Comparison of ENCODE assay signal across 8 mouse cellular contexts in genomic region chr5:140647821-140648518, GRCm38 (mm10). TPM values are rescaled to one million over a fixed set of nuclear protein-coding genes. Genes with fewer than 3 reads are reported as not detected.
DNase-seq lines count a peak whose midpoint lies in the region; ATAC-seq and TF ChIP-seq lines count a peak whose summit lies in the region.

No protein-coding gene starts in this region.

- peak; percentile 36 for DNase-seq in urinary bladder, postnatal 25 days (ENCODE audit: low spot score)
- DNase-seq in urinary bladder, postnatal 10 days (ENCODE audit: low spot score), result no peak
- DNase-seq in cerebellum, adult 2 months, result peak; percentile 64 to 68
- peak; percentile 73 to 79 for DNase-seq in frontal cortex, postnatal 10 days (ENCODE audit: low spot score in 2 of 2)
- peak; percentile 59 for DNase-seq in kidney, adult 2 months
- peak; percentile 61 for DNase-seq in liver

- peak; percentile 30 for ATAC-seq in neural tube, embryonic 14.5 days (ENCODE audit: low read depth)
- ATAC-seq in megakaryocyte progenitor cell, adult 5-6 weeks (replicated peaks; ENCODE audit: poor library complexity), result no peak

- H3K4me3 ChIP-seq in cerebellum, adult 2 months (replicated peaks; ENCODE audit: insufficient read depth, low read depth, low read length), result peak overlapping the region; percentile 97
- H3K4me3 ChIP-seq in kidney, adult 2 months (ENCODE audit: insufficient read depth, low read depth, low read length), result peak overlapping the region; percentile 61
- peak overlapping the region; percentile 96 for H3K4me3 ChIP-seq in neural tube, embryonic 14.5 days (ENCODE audit: low read depth, low read length)

- no peaks in the 10 kb centered on the region for H3K27me3 ChIP-seq in cerebellum, adult 2 months (ENCODE audit: control insufficient read depth, insufficient read depth, low read length)
- H3K27me3 ChIP-seq in kidney, adult 2 months (replicated peaks; ENCODE audit: control insufficient read depth, insufficient read depth, low read length), result no peaks in the 10 kb centered on the region
- no peaks in the 10 kb centered on the region for H3K27me3 ChIP-seq in neural tube, embryonic 14.5 days (ENCODE audit: control insufficient read depth, insufficient read depth, low read length)

- no peaks in the 10 kb centered on the region for H3K9me3 ChIP-seq in neural tube, embryonic 14.5 days (ENCODE audit: control insufficient read depth, low read length)

- peaks cover 17% of the 10 kb centered on the region for H3K4me1 ChIP-seq in cerebellum, adult 2 months (ENCODE audit: control insufficient read depth, insufficient read depth, low read length)
- peaks cover 12% of the 10 kb centered on the region for H3K4me1 ChIP-seq in kidney, adult 2 months (ENCODE audit: control insufficient read depth, insufficient read depth, low read length)
- peaks cover 39% of the 10 kb centered on the region for H3K4me1 ChIP-seq in neural tube, embryonic 14.5 days (ENCODE audit: control insufficient read depth, insufficient read depth, low read length)

- no peaks in the 10 kb centered on the region for H3K36me3 ChIP-seq in kidney, adult 2 months (ENCODE audit: control insufficient read depth, insufficient read depth, low read length)
- no peaks in the 10 kb centered on the region for H3K36me3 ChIP-seq in neural tube, embryonic 14.5 days (ENCODE audit: control insufficient read depth, insufficient read depth, low read length)

- H3K27ac ChIP-seq in cerebellum, adult 2 months (ENCODE audit: insufficient read depth, low read length), result peak overlapping the region; percentile 78
- no peak overlapping the region for H3K27ac ChIP-seq in kidney, adult 2 months (ENCODE audit: insufficient read depth, low read depth, low read length)
- peak overlapping the region; percentile 94 for H3K27ac ChIP-seq in neural tube, embryonic 14.5 days (ENCODE audit: low read depth, low read length)

- TF ChIP-seq CTCF in cerebellum, adult 2 months (IDR thresholded peaks at IDR 0.05; ENCODE audit: borderline replicate concordance, insufficient read depth, low read depth, low read length), result no peak
- TF ChIP-seq CTCF in kidney, adult 2 months (conservative IDR thresholded peaks at IDR 0.05; ENCODE audit: insufficient read depth, insufficient read length, low read depth, low read length), result no peak

- TF ChIP-seq POLR2A in cerebellum, adult 2 months (IDR thresholded peaks at IDR 0.05; ENCODE audit: borderline replicate concordance, insufficient read depth, low read length), result no peak
- TF ChIP-seq POLR2A in kidney, adult 2 months (IDR thresholded peaks at IDR 0.05; ENCODE audit: low read depth, low read length), result no peak

- peak overlapping the region; percentile 88 for H3K4me2 ChIP-seq in neural tube, embryonic 14.5 days (ENCODE audit: low read depth, low read length)

- peak overlapping the region; percentile 100 for H3K9ac ChIP-seq in neural tube, embryonic 14.5 days (replicated peaks; ENCODE audit: low read depth, low read length)

- 1% methylated on average over 13 of the region's 13 CpGs for WGBS in cerebellum, adult 2 months
- 7% methylated on average over 13 of the region's 13 CpGs for WGBS in kidney, adult 2 months
- WGBS in neural tube, embryonic 14.5 days, result 2% methylated on average over 13 of the region's 13 CpGs

RNA-seq across cellular contexts. Expression of gene Ttyh3, which starts 0.9 kb away (rescaled TPM):
- polyA plus RNA-seq in cerebellum, adult 2 months (2012; rRNA removed), result 86.0 and 96.1 TPM in 2 replicates
- polyA plus RNA-seq in kidney, adult 2 months (2012; rRNA removed), result 33.5 and 35.6 TPM in 2 replicates
- 85.5 and 89.4 TPM in 2 replicates for polyA plus RNA-seq in neural tube, embryonic 14.5 days (2014; fragmentation: Nextera tagmentation; extraction: Ambion mirVana)
- 31.4 and 35.8 TPM in 2 replicates for total RNA-seq in megakaryocyte progenitor cell, adult 5-6 weeks (2015)
- total RNA-seq in megakaryocyte progenitor cell, adult 5-6 weeks (2017), result 8.1 and 10.2 TPM in 2 replicates

RNA-seq across cellular contexts. Expression of gene Lfng, which starts 40.9 kb away (rescaled TPM):
- polyA plus RNA-seq in cerebellum, adult 2 months (2012; rRNA removed), result 48.7 and 53.4 TPM in 2 replicates
- 37.8 and 43.3 TPM in 2 replicates for polyA plus RNA-seq in kidney, adult 2 months (2012; rRNA removed)
- polyA plus RNA-seq in neural tube, embryonic 14.5 days (2014; fragmentation: Nextera tagmentation; extraction: Ambion mirVana), result 17.7 and 18.2 TPM in 2 replicates
- 4.8 and 5.6 TPM in 2 replicates for total RNA-seq in megakaryocyte progenitor cell, adult 5-6 weeks (2015)
- total RNA-seq in megakaryocyte progenitor cell, adult 5-6 weeks (2017), result 13.4 and 15.2 TPM in 2 replicates

RNA-seq across cellular contexts. Expression of gene Iqce, which starts 54.2 kb away (rescaled TPM):
- polyA plus RNA-seq in cerebellum, adult 2 months (2012; rRNA removed), result 33.7 and 40.1 TPM in 2 replicates
- 23.1 and 27.2 TPM in 2 replicates for polyA plus RNA-seq in kidney, adult 2 months (2012; rRNA removed)
- 26.1 and 29.8 TPM in 2 replicates for polyA plus RNA-seq in neural tube, embryonic 14.5 days (2014; fragmentation: Nextera tagmentation; extraction: Ambion mirVana)
- total RNA-seq in megakaryocyte progenitor cell, adult 5-6 weeks (2015), result 9.8 and 12.7 TPM in 2 replicates
- total RNA-seq in megakaryocyte progenitor cell, adult 5-6 weeks (2017), result 9.2 and 9.8 TPM in 2 replicates

RNA-seq across cellular contexts. Expression of gene Brat1, which starts 56.8 kb away (rescaled TPM):
- polyA plus RNA-seq in cerebellum, adult 2 months (2012; rRNA removed), result 23.8 and 24.1 TPM in 2 replicates
- polyA plus RNA-seq in kidney, adult 2 months (2012; rRNA removed), result 16.3 and 20.4 TPM in 2 replicates
- polyA plus RNA-seq in neural tube, embryonic 14.5 days (2014; fragmentation: Nextera tagmentation; extraction: Ambion mirVana), result 17.6 and 18.4 TPM in 2 replicates
- total RNA-seq in megakaryocyte progenitor cell, adult 5-6 weeks (2015), result 6.2 and 6.4 TPM in 2 replicates
- 11.1 and 12.2 TPM in 2 replicates for total RNA-seq in megakaryocyte progenitor cell, adult 5-6 weeks (2017)
